Mouse (Mus musculus) cerebellum, adult 2 months (tissue): ENCODE measurements around the gene Epas1.

Source experiments
- CTCF ChIP-seq: fragments of 200-500 bp; IDR thresholded peaks from 2 replicates; pipeline ENCODE4 v1.5.1; 2011; ENCODE audit warnings: low read depth, mild to moderate bottlenecking, control low read depth, low read length, moderate library complexity, borderline replicate concordance; ENCODE audit not compliant: insufficient read depth
- POLR2A ChIP-seq: fragments of 200-500 bp; IDR thresholded peaks from 2 replicates; pipeline ENCODE4 v1.6.1; 2011; ENCODE audit warnings: low read length, control low read depth, borderline replicate concordance; ENCODE audit not compliant: insufficient read depth

- TF ChIP-seq CTCF (no peak), POLR2A (no peak)
Measured at GRCm38 (mm10) chr17:86780708-86781318, 27.3 kb downstream of the Epas1 start.
